In genomic region chr1:91493938-91494337, GRCm38 (mm10) we compare ENCODE assay signal across 8 mouse cellular contexts. TPM values are rescaled to one million over a fixed set of nuclear protein-coding genes. Genes with fewer than 3 reads are reported as not detected.
A peak's percentile ranks its signal among the peaks of the same experiment; 100 is the strongest.
DNase-seq lines count a peak whose midpoint lies in the region; ATAC-seq lines count a peak whose summit lies in the region.

No protein-coding gene starts in this region.

- H3K4me3 ChIP-seq in kidney, embryonic 14.5 days (ENCODE audit: low read length): peak overlapping the region; percentile 96
- H3K4me3 ChIP-seq in brown adipose tissue, adult 24 weeks (ENCODE audit: insufficient read depth, low read depth, low read length): 0 out of 2 replicates have a peak overlapping the region, but pooled peaks have one; percentile 12
- peak overlapping the region; percentile 98; the same call in 1 of the 2 replicates for H3K4me3 ChIP-seq in hindbrain, embryonic 11.5 days (ENCODE audit: low read depth, low read length)
- peak overlapping the region; percentile 85 for H3K4me3 ChIP-seq in midbrain, embryonic 14.5 days (replicated peaks; ENCODE audit: low read depth, low read length)

- no peak overlapping the region for H3K9ac ChIP-seq in kidney, embryonic 14.5 days (ENCODE audit: low read depth, low read length)
- H3K9ac ChIP-seq in hindbrain, embryonic 11.5 days (ENCODE audit: low read depth, low read length): peak overlapping the region; percentile 16; the same call in 1 of the 2 replicates
- peak overlapping the region; percentile 84; the same call in 1 of the 2 replicates for H3K9ac ChIP-seq in midbrain, embryonic 14.5 days (replicated peaks; ENCODE audit: low read length)

- peak; percentile 19; the same call in 1 of the 2 replicates for ATAC-seq in kidney, embryonic 14.5 days (ENCODE audit: low FRiP score, low TSS enrichment)
- peak; percentile 41 for ATAC-seq in hindbrain, embryonic 11.5 days (ENCODE audit: low FRiP score)
- ATAC-seq in midbrain, embryonic 14.5 days (ENCODE audit: low FRiP score, low TSS enrichment): peak; percentile 18; the same call in 1 of the 2 replicates

- no peaks in the 10 kb centered on the region for H3K27me3 ChIP-seq in kidney, embryonic 14.5 days (ENCODE audit: control insufficient read depth, insufficient read depth, low read length)
- H3K27me3 ChIP-seq in hindbrain, embryonic 11.5 days (ENCODE audit: control insufficient read depth, insufficient read depth, low read length): no peaks in the 10 kb centered on the region
- no peaks in the 10 kb centered on the region for H3K27me3 ChIP-seq in midbrain, embryonic 14.5 days (ENCODE audit: control insufficient read depth, insufficient read depth, low read length)

- DNase-seq in kidney, postnatal 4 days: no peak
- DNase-seq in hindbrain, embryonic 11.5 days (ENCODE audit: low spot score): no peak
- DNase-seq in midbrain, embryonic 14.5 days: no peak
- DNase-seq in gastrocnemius, postnatal 4 days (ENCODE audit: low spot score in 2 of 2): no peak
- DNase-seq in layer of hippocampus, postnatal 25 days (ENCODE audit: extremely low spot score in 1 of 2, low spot score in 1 of 2): no peak
- no peak for DNase-seq in layer of hippocampus, adult 9-11 months

- H3K36me3 ChIP-seq in kidney, embryonic 14.5 days (ENCODE audit: control insufficient read depth, insufficient read depth, low read length): no peaks in the 10 kb centered on the region
- H3K36me3 ChIP-seq in hindbrain, embryonic 11.5 days (ENCODE audit: control insufficient read depth, insufficient read depth, low read length): no peaks in the 10 kb centered on the region
- no peaks in the 10 kb centered on the region for H3K36me3 ChIP-seq in midbrain, embryonic 14.5 days (ENCODE audit: control insufficient read depth, insufficient read depth, low read length)

- peak overlapping the region; percentile 90 for H3K4me2 ChIP-seq in kidney, embryonic 14.5 days (replicated peaks; ENCODE audit: low read depth, low read length)
- peak overlapping the region; percentile 24; the same call in 1 of the 2 replicates for H3K4me2 ChIP-seq in hindbrain, embryonic 11.5 days (replicated peaks; ENCODE audit: low read depth, low read length)
- H3K4me2 ChIP-seq in midbrain, embryonic 14.5 days (ENCODE audit: low read length): peak overlapping the region; percentile 79

- no peak overlapping the region for H3K27ac ChIP-seq in kidney, embryonic 14.5 days (ENCODE audit: low read depth, low read length)
- no peak overlapping the region for H3K27ac ChIP-seq in brown adipose tissue, adult 24 weeks (replicated peaks; ENCODE audit: low read depth, low read length)
- H3K27ac ChIP-seq in hindbrain, embryonic 11.5 days (ENCODE audit: low read depth, low read length): no peak overlapping the region
- no peak overlapping the region for H3K27ac ChIP-seq in midbrain, embryonic 14.5 days (replicated peaks; ENCODE audit: low read depth, low read length)

- H3K4me1 ChIP-seq in kidney, embryonic 14.5 days (ENCODE audit: control insufficient read depth, insufficient read depth, low read length): peaks cover 7% of the 10 kb centered on the region
- H3K4me1 ChIP-seq in brown adipose tissue, adult 24 weeks (ENCODE audit: control insufficient read depth, insufficient read depth, insufficient read length, low read length): peaks cover 8% of the 10 kb centered on the region
- H3K4me1 ChIP-seq in hindbrain, embryonic 11.5 days (replicated peaks; ENCODE audit: control insufficient read depth, insufficient read depth, low read length): peaks cover 4% of the 10 kb centered on the region; the same call in 1 of the 2 replicates
- peaks cover 8% of the 10 kb centered on the region for H3K4me1 ChIP-seq in midbrain, embryonic 14.5 days (ENCODE audit: control insufficient read depth, insufficient read depth, low read length)

- 42% methylated on average over 3 of the region's 3 CpGs for WGBS in kidney, embryonic 14.5 days
- WGBS in hindbrain, embryonic 11.5 days: 55% methylated on average over 3 of the region's 3 CpGs
- WGBS in midbrain, embryonic 14.5 days: 39% methylated on average over 3 of the region's 3 CpGs

- H3K9me3 ChIP-seq in kidney, embryonic 14.5 days (ENCODE audit: control insufficient read depth, low read length): no peaks in the 10 kb centered on the region
- no peaks in the 10 kb centered on the region for H3K9me3 ChIP-seq in hindbrain, embryonic 11.5 days (ENCODE audit: control insufficient read depth, low read length)
- H3K9me3 ChIP-seq in midbrain, embryonic 14.5 days (ENCODE audit: control insufficient read depth, low read length): no peaks in the 10 kb centered on the region

RNA-seq across cellular contexts. Expression of gene Traf3ip1, which starts 0.5 kb away (rescaled TPM):
- polyA plus RNA-seq in kidney, embryonic 14.5 days (2014; fragmentation: Nextera tagmentation; extraction: Ambion mirVana): 7.6 and 7.7 TPM in 2 replicates
- polyA plus RNA-seq in brown adipose tissue, adult 24 weeks (2012; ENCODE audit: insufficient read depth, insufficient read length, missing spikeins): 3.8 and 4.9 TPM in 2 replicates
- polyA plus RNA-seq in hindbrain, embryonic 11.5 days (2014; fragmentation: Nextera tagmentation; extraction: Ambion mirVana): 7.3 and 7.7 TPM in 2 replicates
- polyA plus RNA-seq in midbrain, embryonic 14.5 days (2014; fragmentation: Nextera tagmentation; extraction: Ambion mirVana): 8.6 and 9.2 TPM in 2 replicates
- 1 to 10 TPM; 4.4 to 4.5 TPM for total RNA-seq in gastrocnemius, postnatal 4 days (2021)
- 10 to 100 TPM; 10.7 to 12.8 TPM for total RNA-seq in layer of hippocampus, postnatal 25 days (2021)

RNA-seq across cellular contexts. Expression of gene Per2, which starts 34.8 kb away (rescaled TPM):
- polyA plus RNA-seq in kidney, embryonic 14.5 days (2014; fragmentation: Nextera tagmentation; extraction: Ambion mirVana): 2.5 and 3.6 TPM in 2 replicates
- polyA plus RNA-seq in brown adipose tissue, adult 24 weeks (2012; ENCODE audit: insufficient read depth, insufficient read length, missing spikeins): 1.6 and 6.7 TPM in 2 replicates
- polyA plus RNA-seq in hindbrain, embryonic 11.5 days (2014; fragmentation: Nextera tagmentation; extraction: Ambion mirVana): 1.7 and 2.8 TPM in 2 replicates
- polyA plus RNA-seq in midbrain, embryonic 14.5 days (2014; fragmentation: Nextera tagmentation; extraction: Ambion mirVana): 3.0 and 6.8 TPM in 2 replicates
- total RNA-seq in gastrocnemius, postnatal 4 days (2021): 1 to 10 TPM; 7.2 to 8.6 TPM
- 10 to 100 TPM; 21.5 to 23.8 TPM for total RNA-seq in layer of hippocampus, postnatal 25 days (2021)

RNA-seq across cellular contexts. Expression of gene Asb1, which starts 46.4 kb away (rescaled TPM):
- polyA plus RNA-seq in kidney, embryonic 14.5 days (2014; fragmentation: Nextera tagmentation; extraction: Ambion mirVana): 2.4 and 5.9 TPM in 2 replicates
- 3.4 and 5.0 TPM in 2 replicates for polyA plus RNA-seq in brown adipose tissue, adult 24 weeks (2012; ENCODE audit: insufficient read depth, insufficient read length, missing spikeins)
- 10.1 and 11.9 TPM in 2 replicates for polyA plus RNA-seq in hindbrain, embryonic 11.5 days (2014; fragmentation: Nextera tagmentation; extraction: Ambion mirVana)
- 10.6 and 14.9 TPM in 2 replicates for polyA plus RNA-seq in midbrain, embryonic 14.5 days (2014; fragmentation: Nextera tagmentation; extraction: Ambion mirVana)
- 10 to 100 TPM; 14.2 to 18.1 TPM for total RNA-seq in gastrocnemius, postnatal 4 days (2021)
- 10 to 100 TPM; 35.9 to 42.0 TPM for total RNA-seq in layer of hippocampus, postnatal 25 days (2021)

Comparison
In these comparisons a context has a peak if more than half of its experiments do, and no peak if none do; other contexts are left out.
1. H3K4me2 ChIP-seq: peak in every context shown above with its lines; median percentile 90 in kidney, embryonic 14.5 days; 79 in midbrain, embryonic 14.5 days; 24 in hindbrain, embryonic 11.5 days.
2. H3K4me3 ChIP-seq: peak in every context shown above with its lines; median percentile 98 in hindbrain, embryonic 11.5 days; 96 in kidney, embryonic 14.5 days; 85 in midbrain, embryonic 14.5 days; 12 in brown adipose tissue, adult 24 weeks.